Mouse (Mus musculus): ENCODE results near the gene Crtc2. TPM values are rescaled to one million over a fixed set of nuclear protein-coding genes. Genes with fewer than 3 reads are reported as not detected.

Gene Crtc2
- total RNA-seq, 2 experiments from 2014 or later: 30.5 to 31.6 TPM

- intact Hi-C loops (cut with DNase I): no loop called here
- DNase-seq (ENCODE audit: low spot score in 2 of 2): no peak
These were observed 9.3 kb downstream of the Crtc2 start for GRCm38 (mm10) chr3:90263121-90263771.

- intact Hi-C loops (cut with DNase I): loop anchor here (5.0 kb wide), 1 partner anchor 108 kb away; no protein-coding TSS in a partner anchor
These were observed 10.7 kb downstream of the Crtc2 start for GRCm38 (mm10) chr3:90264687-90265033.

GRCm38 (mm10) chr3:90265034-90265931 is 11.3 kb downstream of the Crtc2 start, which contains the start of gene Dennd4b:
Dennd4b (plus strand) TSS chr3:90265185.
- intact Hi-C loops (cut with DNase I): loop anchor here (5.0 kb wide), 1 partner anchor 107 kb away; no protein-coding TSS in a partner anchor
- peak; percentile 83 to 87 for DNase-seq (ENCODE audit: low spot score in 2 of 2)

More at GRCm38 (mm10) chr3:90264687-90265033, 10.7 kb downstream of the Crtc2 start:
- DNase-seq (ENCODE audit: low spot score in 2 of 2): no peak

- intact Hi-C loops (cut with DNase I): loop anchor here (5.0 kb wide), 1 partner anchor 106 kb away; no protein-coding TSS in a partner anchor
- no peak for DNase-seq (ENCODE audit: low spot score in 2 of 2)
These were observed 12.2 kb downstream of the Crtc2 start for GRCm38 (mm10) chr3:90265932-90266741.

- intact Hi-C loops (cut with DNase I): loop anchor here (5.0 kb wide), 1 partner anchor 105 kb away; no protein-coding TSS in a partner anchor
- no peak for DNase-seq (ENCODE audit: low spot score in 2 of 2)
These were observed 13.2 kb downstream of the Crtc2 start for GRCm38 (mm10) chr3:90266901-90267775.

- intact Hi-C loops (cut with DNase I): loop anchor here (2.0 to 5.0 kb wide), 2 partner anchors 43 to 104 kb away; no protein-coding TSS in a partner anchor
- no peak for DNase-seq (ENCODE audit: low spot score in 2 of 2)
These were observed 14.2 kb downstream of the Crtc2 start for GRCm38 (mm10) chr3:90268190-90268589.

DNA sequence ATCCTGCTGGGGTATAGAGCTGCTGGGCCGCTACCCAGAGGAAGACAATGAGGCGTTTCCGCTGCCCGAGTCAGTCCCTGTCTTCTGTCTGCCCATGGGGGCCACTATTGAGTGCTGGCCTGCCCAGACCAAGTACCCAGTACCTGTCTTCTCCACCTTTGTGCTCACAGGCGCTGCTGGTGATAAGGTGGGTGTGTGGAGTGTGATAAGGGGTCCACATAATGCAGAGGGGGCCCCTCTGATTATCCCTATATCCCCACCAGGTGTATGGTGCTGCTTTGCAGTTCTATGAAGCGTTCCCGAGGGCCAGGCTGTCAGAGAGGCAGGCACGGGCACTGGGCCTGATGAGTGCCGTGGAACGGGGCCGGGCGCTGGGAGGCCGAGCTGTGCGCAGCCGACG is 15.0 kb downstream of the Crtc2 start:
- DNase-seq (ENCODE audit: low spot score in 2 of 2): no peak
- intact Hi-C loops (cut with DNase I): loop anchor here (2.0 to 5.0 kb wide), 2 partner anchors 44 to 103 kb away; no protein-coding TSS in a partner anchor

DNA sequence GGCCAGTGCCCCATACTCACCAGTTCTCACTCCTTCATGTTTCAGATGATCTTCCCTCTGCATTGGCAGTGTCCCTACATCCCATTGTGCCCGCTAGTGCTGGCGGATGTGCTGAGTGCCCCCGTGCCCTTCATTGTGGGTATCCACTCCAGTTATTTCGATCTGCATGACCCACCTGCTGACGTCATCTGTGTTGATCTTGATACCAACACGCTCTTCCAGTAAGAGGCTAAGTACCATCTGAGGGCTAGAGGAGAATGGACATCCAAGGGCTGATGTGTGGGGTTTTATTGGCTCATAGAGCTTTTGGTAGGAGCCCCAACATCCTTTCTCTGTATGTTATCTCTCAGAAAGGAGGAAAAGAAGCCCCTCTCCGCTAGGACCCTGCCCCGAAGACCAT is 16.8 kb downstream of the Crtc2 start:
- DNase-seq (ENCODE audit: low spot score in 2 of 2): no peak
- intact Hi-C loops (cut with DNase I): no loop called here

GRCm38 (mm10) chr3:90272170-90272569 is 18.2 kb downstream of the Crtc2 start:
- DNase-seq (ENCODE audit: low spot score in 2 of 2): no peak
- intact Hi-C loops (cut with DNase I): no loop called here

DNA sequence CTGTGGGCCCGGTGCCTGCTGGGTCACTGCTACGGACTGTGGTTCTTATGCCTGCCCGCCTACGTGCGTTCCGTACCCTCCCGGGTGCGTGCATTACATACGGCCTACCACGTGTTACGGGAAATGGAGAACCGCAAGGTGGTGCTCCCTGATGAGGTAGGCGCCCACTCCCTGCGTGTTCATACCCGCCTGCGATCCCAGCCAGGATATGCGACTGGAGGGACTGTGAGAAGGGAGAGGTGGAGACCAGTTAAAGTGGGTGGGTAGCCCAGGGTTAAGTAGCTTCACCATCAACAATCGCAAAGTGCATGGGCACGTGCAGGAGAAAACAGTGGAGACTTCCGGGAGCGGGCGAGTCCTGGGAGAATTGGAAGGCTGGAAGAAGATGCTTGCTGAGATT is 19.9 kb downstream of the Crtc2 start:
- DNase-seq (ENCODE audit: low spot score in 2 of 2): no peak
- intact Hi-C loops (cut with DNase I): no loop called here

GRCm38 (mm10) chr3:90275286-90275685 is 21.3 kb downstream of the Crtc2 start:
- intact Hi-C loops (cut with DNase I): no loop called here

GRCm38 (mm10) chr3:90276858-90277257 is 22.9 kb downstream of the Crtc2 start:
- no peak for DNase-seq (ENCODE audit: low spot score in 2 of 2)
- intact Hi-C loops (cut with DNase I): no loop called here

More at GRCm38 (mm10) chr3:90275286-90275685, 21.3 kb downstream of the Crtc2 start:
- no peak for DNase-seq (ENCODE audit: low spot score in 2 of 2)

- intact Hi-C loops (cut with DNase I): no loop called here
These were observed 23.8 kb downstream of the Crtc2 start for GRCm38 (mm10) chr3:90277793-90278192.

DNA sequence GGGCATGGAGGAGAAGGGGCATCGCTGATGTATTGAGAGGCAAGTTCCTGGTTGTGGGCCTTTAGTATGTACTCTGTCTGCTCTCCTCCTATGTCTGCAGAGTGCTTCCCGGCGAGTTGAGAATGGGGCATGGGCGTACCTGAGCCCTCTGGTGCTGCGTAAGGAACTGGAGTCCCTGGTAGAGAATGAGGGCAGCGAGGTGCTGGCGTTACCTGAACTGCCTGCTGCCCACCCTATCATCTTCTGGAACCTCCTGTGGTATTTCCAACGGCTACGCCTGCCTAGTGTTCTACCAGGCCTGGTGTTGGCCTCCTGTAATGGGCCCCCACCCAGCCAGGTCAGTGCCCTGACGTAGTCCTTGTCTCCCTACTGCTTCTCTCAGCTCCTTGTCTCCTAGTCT is 24.2 kb downstream of the Crtc2 start:
- DNase-seq (ENCODE audit: low spot score in 2 of 2): no peak
- intact Hi-C loops (cut with DNase I): no loop called here

More at GRCm38 (mm10) chr3:90277793-90278192, 23.8 kb downstream of the Crtc2 start:
- DNase-seq (ENCODE audit: low spot score in 2 of 2): no peak

- no peak for DNase-seq (ENCODE audit: low spot score in 2 of 2)
- intact Hi-C loops (cut with DNase I): no loop called here
These were observed 25.3 kb downstream of the Crtc2 start for GRCm38 (mm10) chr3:90279216-90279615.

GRCm38 (mm10) chr3:90279743-90280142 is 25.8 kb downstream of the Crtc2 start:
- intact Hi-C loops (cut with DNase I): no loop called here
- DNase-seq (ENCODE audit: low spot score in 2 of 2): no peak

- intact Hi-C loops (cut with DNase I): no loop called here
- DNase-seq (ENCODE audit: low spot score in 2 of 2): no peak
These were observed 26.7 kb downstream of the Crtc2 start for GRCm38 (mm10) chr3:90280708-90281107.

DNA sequence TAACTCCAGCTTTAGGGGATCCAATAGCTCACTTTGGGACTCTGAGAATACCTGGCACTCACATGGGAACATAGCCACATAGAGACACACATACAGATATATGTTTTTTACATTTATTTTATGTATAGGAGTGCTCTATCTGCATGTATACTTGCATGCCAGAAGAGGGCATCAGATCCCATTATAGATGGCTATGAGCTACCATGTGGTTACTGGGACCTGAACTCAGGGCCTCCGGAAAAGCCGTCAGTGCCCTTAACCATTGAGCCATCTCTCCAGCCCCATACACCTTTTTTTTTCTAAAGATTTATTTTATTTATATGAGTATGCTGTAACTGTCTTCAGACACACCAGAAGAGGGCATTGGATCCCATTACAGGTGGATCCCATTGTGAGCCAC is 30.2 kb downstream of the Crtc2 start:
- intact Hi-C loops (cut with DNase I): no loop called here

More for the DNA sequence above, 30.2 kb downstream of the Crtc2 start:
- no peak for DNase-seq (ENCODE audit: low spot score in 2 of 2)

Measured in left cerebral cortex, postnatal 14 days (tissue).